Mouse (Mus musculus) myocyte (in vitro differentiated cells): ENCODE data around the gene Traf3.

ENCODE experiments used
- E2F4 ChIP-seq: IDR thresholded peaks from one replicate; pipeline ENCODE4 v1.6.1; 2011; ENCODE audit warnings: mild to moderate bottlenecking, control low read depth, moderate library complexity; ENCODE audit not compliant: insufficient read depth
- MAX ChIP-seq: IDR thresholded peaks from one replicate; pipeline ENCODE4 v1.6.1; 2011; ENCODE audit warnings: low read depth, mild to moderate bottlenecking, control low read depth
- MYOG ChIP-seq, 3 experiments: IDR thresholded peaks; one replicate each; pipeline ENCODE4 v1.6.1; 2011; ENCODE audit warnings: control low read depth in 2 of 3, low read depth in 2 of 3, mild to moderate bottlenecking in 2 of 3; ENCODE audit not compliant: insufficient read length in 2 of 3, control insufficient read depth in 1 of 3, insufficient read depth in 1 of 3
- POLR2A ChIP-seq: IDR thresholded peaks from one replicate; pipeline ENCODE4 v1.6.1; 2011; ENCODE audit warnings: low read depth, mild to moderate bottlenecking, control low read depth, moderate library complexity; ENCODE audit not compliant: insufficient read length
- POLR2AphosphoS2 ChIP-seq: IDR thresholded peaks from one replicate; pipeline ENCODE4 v1.6.1; 2011; ENCODE audit warnings: low read depth, control low read depth; ENCODE audit not compliant: insufficient read length
- TCF12 ChIP-seq: IDR thresholded peaks from one replicate; pipeline ENCODE4 v1.6.1; 2011; ENCODE audit warnings: mild to moderate bottlenecking, control low read depth; ENCODE audit not compliant: poor library complexity, insufficient read depth, severe bottlenecking
- TCF3 ChIP-seq: IDR thresholded peaks from one replicate; pipeline ENCODE4 v1.6.1; 2011; ENCODE audit warnings: low read depth, control low read depth; ENCODE audit not compliant: insufficient read length
- USF1 ChIP-seq: IDR thresholded peaks from one replicate; pipeline ENCODE4 v1.6.1; 2011; ENCODE audit warnings: low read depth, mild to moderate bottlenecking, control low read depth, moderate library complexity

DNA sequence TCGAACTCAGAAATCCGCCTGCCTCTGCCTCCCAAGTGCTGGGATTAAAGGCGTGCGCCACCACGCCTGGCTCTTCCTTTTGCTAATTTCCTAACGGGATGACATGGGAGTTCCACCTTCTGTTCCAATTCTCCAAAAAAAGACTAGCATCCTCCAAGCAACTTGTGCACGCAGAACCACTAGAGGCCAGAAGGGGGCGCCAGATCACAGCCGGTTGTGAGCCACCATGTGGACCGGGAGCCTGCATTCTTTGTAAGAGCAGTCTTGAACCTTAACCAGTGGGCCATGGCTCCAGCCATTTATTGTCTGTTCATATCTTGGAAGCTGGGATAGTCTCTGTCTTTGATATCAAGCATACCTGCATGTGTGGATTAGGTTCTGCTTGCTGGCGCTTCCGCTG lies 106.2 kb downstream of the Traf3 start:
- TF ChIP-seq MYOG (IDR thresholded peaks at IDR 0.05; ENCODE audit: control insufficient read depth in 1 of 3, insufficient read depth in 1 of 3, insufficient read length in 2 of 3, low read depth in 2 of 3), result no peak
- no peak for TF ChIP-seq POLR2AphosphoS2
- no peak for TF ChIP-seq TCF12
- TF ChIP-seq POLR2A, result no peak
- no peak for TF ChIP-seq MAX
- TF ChIP-seq E2F4, result no peak
- no peak for TF ChIP-seq TCF3
- TF ChIP-seq USF1, result no peak
